Mouse (Mus musculus): ENCODE results near the gene Gng2. TPM values are rescaled to one million over a fixed set of nuclear protein-coding genes. Genes with fewer than 3 reads are reported as not detected.
A peak's percentile ranks its signal among the peaks of the same experiment; 100 is the strongest.

The Gng2 gene
- total RNA-seq (2021), result 100 to 1,000 TPM; 521 to 543 TPM

DNA sequence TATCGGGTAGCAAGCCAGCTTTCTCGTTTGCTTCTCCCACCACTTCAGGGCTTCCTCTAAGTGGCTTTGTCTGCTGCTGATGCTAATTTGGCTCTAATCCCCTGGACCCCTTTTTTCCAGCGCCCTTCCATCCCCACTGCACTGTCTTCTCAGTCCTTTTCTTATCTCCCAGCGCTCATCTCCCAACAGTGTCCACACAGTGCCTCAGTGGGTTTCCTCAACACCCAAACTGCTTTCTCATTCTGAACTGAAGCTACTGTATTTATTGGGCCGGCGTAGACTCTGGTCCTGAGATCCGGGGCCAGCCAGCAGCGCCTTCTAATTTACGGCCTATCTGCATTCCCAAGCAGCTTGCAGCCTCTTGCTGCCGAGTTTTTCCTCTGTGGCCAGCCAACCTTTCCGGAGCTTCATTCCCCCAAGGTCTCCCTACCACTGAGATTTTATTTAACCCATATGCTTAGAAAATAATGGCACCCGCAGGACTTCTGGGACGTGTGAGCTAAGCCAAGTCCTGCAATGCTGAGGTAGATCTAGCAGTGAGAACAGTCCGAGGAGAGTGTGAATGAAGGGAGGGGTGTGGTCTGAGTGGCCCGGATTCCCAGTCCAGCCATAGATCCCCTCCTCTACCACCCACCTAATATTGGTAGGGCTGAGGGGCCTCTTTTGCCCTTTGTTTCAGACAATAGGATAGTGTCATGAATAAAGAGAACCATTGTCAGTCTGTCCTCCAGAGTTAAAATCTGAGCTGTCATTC is at the start of gene Gng2:
Gng2 (minus strand) TSS at position 357 of the 754 bp plus-strand sequence.
- DNase-seq (ENCODE audit: extremely low spot score in 1 of 2, low spot score in 2 of 2), result no peak
- intact Hi-C loops (cut with DNase I), result loop anchor here (5.0 kb wide), 1 partner anchor 90 kb away; no protein-coding TSS in a partner anchor

DNA sequence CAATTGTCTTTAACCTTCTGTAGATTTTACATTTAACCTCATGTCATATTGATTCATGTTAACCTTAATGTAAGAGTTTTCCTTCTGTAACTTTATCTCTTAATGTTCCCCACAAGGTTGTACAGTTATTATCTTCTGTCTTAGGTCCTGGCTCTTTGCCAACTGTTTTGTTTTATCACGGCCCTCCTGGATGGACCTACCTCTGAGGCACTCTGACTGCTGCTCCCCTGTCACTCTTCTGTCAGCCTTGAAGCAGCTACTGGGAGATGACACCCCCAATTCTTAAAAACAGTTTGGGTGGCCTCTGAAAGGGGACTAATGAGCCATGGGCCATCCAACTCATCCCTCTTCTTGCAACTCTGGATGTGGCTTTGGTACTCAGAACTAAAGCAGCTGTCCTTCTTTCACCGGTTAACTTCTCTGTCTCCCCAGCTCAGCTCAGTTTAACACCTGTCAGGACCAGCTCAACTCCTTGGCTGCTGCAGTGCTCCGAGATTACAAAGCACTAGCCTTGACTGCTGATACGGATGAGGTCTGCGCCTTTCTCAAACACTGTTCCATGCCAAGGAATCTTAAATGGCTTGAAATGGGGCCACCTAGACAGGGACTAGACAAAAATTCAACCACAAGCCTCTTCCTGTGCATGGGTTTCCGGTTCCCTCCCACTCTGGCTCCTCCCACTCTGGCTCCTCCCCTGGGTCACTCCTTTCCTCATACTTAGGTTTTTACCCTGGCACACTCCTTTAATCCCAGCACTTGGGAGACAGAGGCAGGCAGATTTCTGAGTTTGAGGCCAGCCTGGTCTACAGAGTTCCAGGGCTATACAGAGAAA is 47.7 kb upstream of the Gng2 start:
- no peak for DNase-seq (ENCODE audit: extremely low spot score in 1 of 2, low spot score in 2 of 2)
- intact Hi-C loops (cut with DNase I), result loop anchor here (5.0 kb wide), 1 partner anchor 38 kb away; no protein-coding TSS in a partner anchor

DNA sequence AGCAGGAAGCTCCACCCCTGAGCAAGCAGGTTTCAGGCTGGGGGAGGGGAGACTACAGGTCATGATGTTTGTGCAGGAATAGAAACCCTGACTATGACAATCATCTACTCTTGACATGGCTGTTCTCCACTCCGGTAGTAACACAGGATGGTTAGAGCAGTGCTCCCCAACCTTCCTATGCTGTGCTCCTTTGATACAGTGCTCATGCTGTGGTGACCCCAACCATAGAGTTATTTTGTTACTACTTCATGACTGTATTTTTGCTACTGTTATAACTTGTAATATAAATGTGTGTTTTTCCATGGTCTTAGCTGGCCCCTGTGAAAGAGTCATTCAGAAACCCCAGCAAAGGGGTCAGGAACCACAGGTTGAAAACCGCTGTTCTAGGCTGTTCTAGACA is 46.5 kb upstream of the Gng2 start:
- intact Hi-C loops (cut with DNase I), result no loop called here
- DNase-seq (ENCODE audit: extremely low spot score in 1 of 2, low spot score in 2 of 2), result no peak

DNA sequence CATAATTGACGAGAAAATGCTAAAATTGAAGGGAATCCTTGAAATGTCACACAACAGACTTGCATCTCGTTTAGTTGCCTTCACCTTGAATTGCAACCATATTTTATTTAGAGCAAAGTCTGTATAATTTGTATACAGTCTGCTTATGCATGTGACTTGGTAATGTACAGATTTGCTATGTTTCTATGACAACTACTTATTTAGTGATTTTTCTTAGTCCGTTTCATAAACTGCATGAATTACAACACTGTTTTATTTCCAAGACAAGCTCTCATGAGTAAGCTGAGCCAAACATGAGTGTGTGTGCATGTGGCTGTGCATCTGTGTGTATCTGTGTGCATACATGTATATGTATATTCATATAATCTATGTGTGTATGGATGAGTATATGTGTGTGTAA is 42.1 kb upstream of the Gng2 start:
- DNase-seq (ENCODE audit: extremely low spot score in 1 of 2, low spot score in 2 of 2), result no peak
- intact Hi-C loops (cut with DNase I), result no loop called here

DNA sequence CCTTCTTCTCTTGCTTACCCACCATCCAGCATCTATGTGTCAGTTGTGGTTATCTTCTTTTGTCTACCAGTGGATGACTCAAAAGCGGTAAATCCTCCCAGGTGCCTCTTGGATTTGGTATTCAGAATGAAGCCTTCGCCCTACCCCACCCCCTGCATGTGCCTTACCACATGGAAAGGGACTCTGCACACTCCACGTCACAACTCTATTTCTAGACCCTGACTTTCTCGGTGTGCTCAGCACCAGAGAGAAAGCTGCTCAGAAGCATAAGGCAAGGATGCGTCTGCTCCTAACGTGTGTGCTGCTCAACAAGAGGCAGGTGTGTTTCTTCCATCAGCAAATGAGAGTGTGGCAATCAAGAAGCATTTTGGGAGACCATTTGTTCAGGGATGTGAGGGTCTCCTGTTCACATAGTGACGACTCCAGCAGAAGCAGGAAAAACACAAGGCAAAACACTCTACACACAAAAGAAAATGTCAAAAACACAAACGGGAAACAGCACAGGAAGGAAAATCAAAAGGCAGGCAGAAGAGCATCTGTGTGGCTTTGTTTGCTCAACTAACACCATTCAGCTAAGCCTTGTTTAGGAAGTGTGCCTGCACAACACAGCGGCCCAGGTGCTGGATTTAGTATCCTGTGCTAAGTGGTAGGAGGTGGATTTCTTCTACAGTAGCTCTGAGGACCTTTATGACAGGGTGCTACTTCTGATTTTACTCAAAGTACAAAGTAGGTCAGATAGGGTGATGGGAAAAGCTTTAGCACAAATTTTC is 35.3 kb upstream of the Gng2 start:
- intact Hi-C loops (cut with DNase I), result no loop called here
- DNase-seq (ENCODE audit: extremely low spot score in 1 of 2, low spot score in 2 of 2), result no peak

DNA sequence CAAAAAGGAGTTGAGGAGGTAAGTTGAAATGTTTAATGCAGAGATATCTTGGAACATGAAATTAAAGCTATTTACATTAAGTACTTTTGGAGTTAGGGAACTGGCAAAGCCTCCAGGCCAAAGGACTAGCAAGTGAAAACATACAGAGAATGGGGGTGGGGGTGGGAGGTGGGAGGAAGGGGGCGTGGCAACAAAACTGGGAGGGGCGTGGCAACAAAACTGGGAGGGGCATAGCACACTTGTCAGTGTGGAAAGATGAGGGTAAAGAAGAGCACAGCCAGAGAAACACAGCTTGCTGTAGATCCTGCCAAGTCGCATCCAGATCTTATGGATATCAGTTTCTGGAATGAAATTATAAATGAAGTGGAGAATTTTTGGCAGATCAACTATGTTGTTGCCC is 30.0 kb upstream of the Gng2 start:
- no peak for DNase-seq (ENCODE audit: extremely low spot score in 1 of 2, low spot score in 2 of 2)
- intact Hi-C loops (cut with DNase I), result loop anchor here (10.0 kb wide), 1 partner anchor 257 kb away; the partner anchor contains the start of gene Kcnk16

DNA sequence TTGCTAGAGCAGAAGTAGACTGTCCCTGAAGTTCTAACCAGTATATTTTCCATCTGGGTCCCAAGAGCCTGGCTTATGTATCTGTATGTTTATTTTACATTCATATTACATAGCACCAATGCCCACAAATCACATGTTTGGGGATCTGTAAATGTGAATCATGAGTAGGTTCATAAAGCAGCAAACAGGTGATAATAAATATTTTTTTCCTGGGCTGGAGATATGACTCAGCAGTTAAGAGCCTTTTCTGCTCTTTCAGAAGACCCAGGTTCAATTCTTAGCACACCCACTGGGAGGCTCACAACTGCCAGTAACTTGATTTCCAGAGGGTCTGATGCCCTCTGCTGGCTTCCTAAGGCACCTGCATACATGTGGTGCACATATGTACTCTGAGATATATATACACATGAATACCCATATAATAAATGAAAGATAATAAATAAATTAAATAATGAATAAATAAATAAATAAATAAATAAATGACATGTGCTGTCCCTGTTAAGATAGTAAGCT is 27.4 kb upstream of the Gng2 start:
- no peak for DNase-seq (ENCODE audit: extremely low spot score in 1 of 2, low spot score in 2 of 2)
- intact Hi-C loops (cut with DNase I), result loop anchor here (10.0 kb wide), 1 partner anchor 260 kb away; the partner anchor contains the start of gene Kcnk16

DNA sequence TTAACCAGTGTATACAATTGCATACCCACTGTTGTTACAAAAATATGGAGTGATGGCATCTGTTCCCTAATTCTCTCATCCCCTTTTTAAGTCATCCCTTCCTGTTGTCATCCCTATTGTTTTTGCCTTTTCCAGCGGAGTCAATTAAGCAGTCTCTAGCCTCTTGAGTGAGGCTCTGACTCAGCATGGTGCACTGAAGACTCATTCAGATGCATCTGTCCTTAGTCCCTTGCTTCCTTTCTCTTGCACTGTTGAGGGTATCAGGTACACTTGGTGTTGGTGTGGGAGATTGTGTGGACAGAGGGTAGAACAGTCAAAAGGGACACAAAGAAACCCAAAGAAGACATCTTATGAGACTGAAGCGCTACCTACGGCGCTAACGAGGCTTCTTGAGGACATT is 19.4 kb upstream of the Gng2 start:
- intact Hi-C loops (cut with DNase I), result no loop called here
- DNase-seq (ENCODE audit: extremely low spot score in 1 of 2, low spot score in 2 of 2), result no peak

DNA sequence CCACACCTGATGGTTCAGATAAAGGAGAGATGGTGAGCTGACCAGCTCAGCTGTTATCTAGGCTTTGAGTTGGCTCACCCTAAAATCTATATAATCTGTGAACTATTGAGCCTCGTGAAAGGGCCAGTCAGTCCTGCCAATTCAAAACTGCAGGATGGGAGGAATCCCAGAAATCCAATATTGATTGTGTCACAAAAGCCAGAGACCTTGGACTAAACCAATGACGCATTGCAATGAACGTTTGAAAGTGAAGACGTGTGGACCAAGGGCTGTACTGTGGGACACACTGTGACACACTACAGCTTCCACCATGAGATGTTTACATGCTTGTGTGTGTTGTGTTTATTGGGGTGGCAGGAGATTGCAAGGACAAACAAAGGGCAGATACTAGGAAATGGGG is 18.5 kb upstream of the Gng2 start:
- intact Hi-C loops (cut with DNase I), result no loop called here
- DNase-seq (ENCODE audit: extremely low spot score in 1 of 2, low spot score in 2 of 2), result no peak

DNA sequence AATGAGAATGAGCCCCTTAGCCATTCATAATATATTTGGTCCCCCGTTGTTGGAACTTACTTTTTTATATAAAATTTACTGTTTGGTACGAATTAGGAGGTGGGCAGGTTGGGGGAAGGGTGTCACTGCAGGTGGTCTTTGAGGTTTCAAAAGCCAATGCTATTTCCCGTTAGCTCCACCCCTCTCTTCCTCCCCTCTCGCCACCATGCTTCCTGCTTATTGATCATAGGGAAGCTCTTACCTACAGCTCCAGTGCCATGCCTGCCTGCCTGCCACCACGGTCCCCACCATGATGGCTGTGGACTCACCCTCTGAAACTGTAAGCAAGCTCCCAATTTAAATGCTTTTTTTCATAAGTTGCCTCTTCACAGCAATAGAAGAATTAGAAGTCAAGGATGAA is 16.6 kb upstream of the Gng2 start:
- intact Hi-C loops (cut with DNase I), result loop anchor here (5.0 kb wide), 1 partner anchor 53 kb away; no protein-coding TSS in a partner anchor

DNA sequence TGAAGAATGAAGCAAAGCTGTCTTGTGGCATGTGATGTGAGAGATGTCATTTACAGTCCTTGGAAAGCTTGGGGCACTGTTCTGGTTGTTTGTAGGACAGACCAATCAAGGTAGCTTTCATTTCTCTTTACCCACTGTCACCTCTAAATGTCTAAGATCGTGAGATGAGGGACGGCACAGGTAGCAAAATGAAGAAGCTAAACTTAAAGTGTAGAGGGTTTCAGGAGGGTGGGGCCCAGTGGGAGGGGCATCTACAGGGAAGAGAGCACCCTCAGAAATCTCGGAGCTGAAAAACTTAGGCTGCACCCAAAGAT is 16.1 kb upstream of the Gng2 start:
- intact Hi-C loops (cut with DNase I), result loop anchor here (5.0 kb wide), 1 partner anchor 54 kb away; no protein-coding TSS in a partner anchor
- DNase-seq (ENCODE audit: extremely low spot score in 1 of 2, low spot score in 2 of 2), result no peak

More for the DNA sequence above, 16.6 kb upstream of the Gng2 start:
- DNase-seq (ENCODE audit: extremely low spot score in 1 of 2, low spot score in 2 of 2), result no peak

DNA sequence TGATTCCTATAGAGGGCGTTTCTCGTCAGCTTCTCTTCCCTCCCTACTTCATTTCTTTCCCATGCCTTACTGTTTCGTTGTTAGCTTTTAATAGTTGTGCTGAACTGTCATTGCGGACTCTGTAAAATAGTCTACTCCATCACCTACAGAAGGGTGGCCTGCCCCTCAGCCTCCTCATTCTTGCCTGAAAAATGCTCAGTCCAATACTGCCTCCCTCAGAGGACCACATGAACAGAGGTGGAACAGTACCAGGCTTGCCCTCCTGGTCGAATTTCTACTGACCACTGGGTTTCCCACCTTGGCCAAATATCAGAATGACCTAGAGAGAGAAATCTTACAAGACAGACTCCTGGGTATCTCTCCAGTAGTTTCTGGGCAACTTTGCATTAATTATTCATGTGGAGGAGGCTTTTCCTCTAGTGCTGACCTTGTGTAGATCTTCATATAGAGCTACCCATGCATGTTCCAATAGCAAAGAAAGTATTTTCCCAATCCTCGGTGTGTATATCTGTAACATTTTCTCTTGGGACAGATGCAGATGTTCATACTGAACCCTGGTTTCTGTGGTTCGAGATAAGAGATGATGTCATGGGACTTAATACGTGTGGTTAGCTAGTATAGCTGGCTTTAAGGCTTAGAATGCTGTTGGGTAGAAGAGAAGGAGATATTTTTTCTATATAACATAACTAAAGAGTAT is 15.6 kb upstream of the Gng2 start:
- intact Hi-C loops (cut with DNase I), result loop anchor here (5.0 kb wide), 1 partner anchor 54 kb away; no protein-coding TSS in a partner anchor
- no peak for DNase-seq (ENCODE audit: extremely low spot score in 1 of 2, low spot score in 2 of 2)

DNA sequence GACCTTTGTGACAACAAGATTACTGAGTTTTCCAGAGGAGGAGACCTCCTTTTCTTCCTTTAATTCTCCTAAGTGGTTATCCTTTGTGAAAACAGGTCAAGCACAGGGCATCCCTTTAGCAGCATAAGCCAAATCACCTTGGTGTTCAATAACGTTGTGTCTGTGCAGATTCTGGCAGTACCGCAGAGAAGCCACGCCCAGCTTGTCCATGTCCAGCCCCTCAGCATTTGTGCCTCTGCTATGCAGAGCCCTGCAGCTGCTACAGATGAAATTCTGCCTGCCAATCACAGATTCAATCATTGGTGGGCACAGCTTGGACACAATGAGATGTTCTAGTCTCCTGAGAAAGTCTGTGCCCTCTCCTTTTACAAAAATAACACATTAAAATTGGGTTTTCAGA is 14.4 kb upstream of the Gng2 start:
- intact Hi-C loops (cut with DNase I), result loop anchor here (5.0 kb wide), 1 partner anchor 55 kb away; no protein-coding TSS in a partner anchor
- no peak for DNase-seq (ENCODE audit: extremely low spot score in 1 of 2, low spot score in 2 of 2)

DNA sequence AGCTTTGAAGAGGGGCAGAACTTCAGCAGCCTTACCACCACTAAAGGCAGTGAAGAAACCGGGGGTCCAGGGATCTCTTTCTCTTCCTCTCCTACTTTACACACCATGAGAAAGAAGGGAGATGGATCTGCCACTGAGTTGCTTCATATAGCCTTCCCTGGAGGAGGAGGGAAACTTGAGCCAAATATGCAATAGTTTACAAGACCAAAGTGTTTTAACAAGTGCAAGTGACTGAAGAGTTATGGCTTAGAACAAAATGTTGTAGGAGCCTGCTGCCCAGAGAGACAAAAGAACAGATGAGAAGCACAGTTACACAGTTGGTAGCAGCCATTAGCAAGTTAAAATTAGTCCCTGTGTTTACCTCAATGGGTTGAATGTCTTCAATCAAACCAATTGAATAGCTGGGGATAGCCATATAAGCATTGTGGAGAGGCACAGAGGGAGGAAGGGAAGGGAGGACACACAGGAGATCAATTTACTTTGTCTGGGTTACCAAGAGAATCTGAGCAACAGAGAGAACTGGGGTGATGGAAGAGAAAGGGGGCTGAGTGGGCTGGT is 13.1 kb upstream of the Gng2 start:
- intact Hi-C loops (cut with DNase I), result loop anchor here (5.0 kb wide), 1 partner anchor 57 kb away; no protein-coding TSS in a partner anchor
- no peak for DNase-seq (ENCODE audit: extremely low spot score in 1 of 2, low spot score in 2 of 2)

DNA sequence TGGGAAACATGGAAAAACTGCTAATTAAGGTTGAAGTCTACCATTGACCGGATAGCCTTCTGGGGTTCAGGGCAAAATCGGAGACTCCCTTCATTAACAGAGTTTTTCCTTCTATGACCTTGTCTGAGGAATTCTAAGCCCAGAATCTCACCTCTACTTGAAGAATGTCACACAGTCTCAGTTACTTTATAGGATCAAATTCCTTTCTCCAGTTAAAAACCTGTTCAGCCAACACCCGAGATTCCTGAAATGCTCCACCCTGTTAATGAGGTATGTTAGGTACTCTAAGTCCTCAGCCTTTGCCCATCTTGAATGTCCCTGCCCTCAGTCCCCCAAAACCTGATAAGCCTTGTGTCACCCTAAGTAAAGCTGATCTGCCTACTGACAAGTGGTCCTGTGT is 11.0 kb upstream of the Gng2 start:
- DNase-seq (ENCODE audit: extremely low spot score in 1 of 2, low spot score in 2 of 2), result no peak
- intact Hi-C loops (cut with DNase I), result loop anchor here (5.0 to 10.0 kb wide), 2 partner anchors 39 to 284 kb away; no protein-coding TSS in a partner anchor

DNA sequence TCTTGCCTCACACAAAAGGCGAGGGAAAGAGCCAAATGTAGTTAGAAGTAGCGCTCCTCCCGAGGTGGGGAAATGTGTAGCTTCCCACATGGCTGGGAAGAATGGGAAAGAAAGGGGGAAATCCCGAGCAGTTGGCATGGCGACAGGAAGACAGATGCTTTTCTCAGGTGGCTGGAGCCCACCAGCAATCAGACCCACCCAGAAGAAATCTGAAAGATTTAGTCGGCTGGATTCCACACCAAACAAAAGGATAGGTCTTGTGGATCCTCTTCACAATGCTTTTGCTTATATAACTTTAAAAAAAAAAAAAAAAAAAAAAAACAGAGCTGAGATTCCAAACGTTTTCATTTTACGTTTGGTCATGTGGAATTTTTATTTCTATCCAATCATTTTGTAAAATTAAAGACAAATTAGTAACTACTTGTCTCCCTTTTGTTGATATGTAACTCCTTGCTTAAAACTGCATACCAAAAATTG is 10.0 kb upstream of the Gng2 start:
- intact Hi-C loops (cut with DNase I), result loop anchor here (5.0 to 10.0 kb wide), 2 partner anchors 40 to 283 kb away; no protein-coding TSS in a partner anchor
- peak in 1 of 2 experiments; percentile 67 for DNase-seq (ENCODE audit: extremely low spot score in 1 of 2, low spot score in 2 of 2)

DNA sequence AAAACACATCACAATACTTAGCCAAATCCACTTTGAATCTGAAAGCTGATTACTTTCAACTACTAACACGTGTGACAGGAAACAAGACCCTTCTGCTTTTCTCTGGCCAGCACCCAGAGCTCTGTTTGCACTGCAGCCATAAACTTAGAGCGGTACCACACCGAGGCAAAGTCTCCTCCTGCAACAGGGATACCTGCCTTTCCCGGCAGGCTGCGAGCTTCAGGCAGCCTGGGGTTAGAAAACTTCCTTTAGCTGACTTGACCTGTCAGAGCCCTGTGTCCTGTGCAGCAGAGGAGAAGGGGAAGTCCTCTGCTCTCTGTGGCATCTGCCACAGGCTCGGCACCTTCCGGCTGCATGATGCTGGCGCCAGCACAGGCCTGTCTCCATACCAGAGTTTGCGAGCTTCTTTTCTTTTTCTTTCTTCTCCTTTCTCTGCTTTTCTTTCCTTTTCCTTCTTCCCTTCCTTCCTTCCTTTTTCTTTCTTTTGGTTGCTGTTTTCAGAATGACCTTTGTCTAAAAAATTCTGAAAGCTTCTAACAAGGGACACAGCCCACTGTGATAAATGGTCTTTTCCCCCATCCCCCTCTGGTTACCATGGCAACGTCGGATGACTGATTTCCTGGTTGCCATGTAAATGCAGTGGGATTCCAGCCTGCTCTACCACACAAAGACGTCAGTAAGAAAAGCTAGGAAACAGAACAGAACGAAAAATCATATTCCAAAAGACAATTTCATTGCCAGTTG is 9.4 kb upstream of the Gng2 start:
- peak; percentile 89 to 92 for DNase-seq (ENCODE audit: extremely low spot score in 1 of 2, low spot score in 2 of 2)
- intact Hi-C loops (cut with DNase I), result loop anchor here (5.0 to 10.0 kb wide), 2 partner anchors 41 to 282 kb away; no protein-coding TSS in a partner anchor

Data from left cerebral cortex, postnatal 10 days (tissue).